Mouse (Mus musculus) forebrain, embryonic 16.5 days (tissue): ENCODE data around the gene Reep3. TPM values are rescaled to one million over a fixed set of nuclear protein-coding genes. Genes with fewer than 3 reads are reported as not detected.
A peak's percentile ranks its signal among the peaks of the same experiment; 100 is the strongest.

Experiments used
- ATAC-seq: fragments of 200-750 bp; cut with Nextera tagmentation; 2 replicates; pipeline ENCODE4 v1.8.0; 2017; ENCODE audit warnings: mild to moderate bottlenecking, moderate library complexity
- H3K27ac ChIP-seq: fragments of 300-500 bp; sonication (generic); 2 replicates; pipeline ENCODE4 v1.5.1; 2014; ENCODE audit warnings: low read length, control low read depth
- H3K27me3 ChIP-seq: fragments of 300-500 bp; sonication (generic); replicated peaks from 2 replicates; pipeline ENCODE4 v1.6.1; 2014; ENCODE audit warnings: low read length; ENCODE audit not compliant: control insufficient read depth, insufficient read depth
- H3K36me3 ChIP-seq: fragments of 300-500 bp; sonication (generic); 2 replicates; pipeline ENCODE4 v1.6.1; 2014; ENCODE audit not compliant: control insufficient read depth, insufficient read depth
- H3K4me1 ChIP-seq: fragments of 300-500 bp; sonication (generic); replicated peaks from 2 replicates; pipeline ENCODE4 v1.6.1; 2014; ENCODE audit warnings: low read length; ENCODE audit not compliant: control insufficient read depth, insufficient read depth
- H3K4me2 ChIP-seq: fragments of 300-500 bp; sonication (generic); 2 replicates; pipeline ENCODE4 v1.6.1; 2014; ENCODE audit warnings: mild to moderate bottlenecking, low read length, control low read depth
- H3K4me3 ChIP-seq: fragments of 300-500 bp; sonication (generic); replicated peaks from 2 replicates; pipeline ENCODE4 v1.5.1; 2014; ENCODE audit warnings: mild to moderate bottlenecking, low read length, control low read depth
- H3K9ac ChIP-seq: fragments of 300-500 bp; sonication (generic); replicated peaks from 2 replicates; pipeline ENCODE4 v1.6.1; 2014; ENCODE audit warnings: low read depth, low read length, control low read depth
- H3K9me3 ChIP-seq: fragments of 300-500 bp; sonication (generic); 2 replicates; pipeline ENCODE4 v1.6.1; 2016; ENCODE audit warnings: low read length; ENCODE audit not compliant: control insufficient read depth
- WGBS: fragments of 180-500 bp; shearing (Covaris S2); extraction: QIAGEN DNeasy Blood & Tissue Kit; methylation state at CpG from one replicate; pipeline ENCODE4 v1.1.7; 2014; 5-methylcytosine and 5-hydroxymethylcytosine counted together
- polyA plus RNA-seq: library from polyadenylated mRNA; unstranded; fragments of >200 nt; fragmentation: Nextera tagmentation; extraction: Ambion mirVana; gene quantifications from 2 replicates; pipeline ENCODE4 v1.2.1, GENCODE M21; 2015

Gene Reep3
- polyA plus RNA-seq, 1 experiment from 2014 or later: 34.9 TPM

DNA sequence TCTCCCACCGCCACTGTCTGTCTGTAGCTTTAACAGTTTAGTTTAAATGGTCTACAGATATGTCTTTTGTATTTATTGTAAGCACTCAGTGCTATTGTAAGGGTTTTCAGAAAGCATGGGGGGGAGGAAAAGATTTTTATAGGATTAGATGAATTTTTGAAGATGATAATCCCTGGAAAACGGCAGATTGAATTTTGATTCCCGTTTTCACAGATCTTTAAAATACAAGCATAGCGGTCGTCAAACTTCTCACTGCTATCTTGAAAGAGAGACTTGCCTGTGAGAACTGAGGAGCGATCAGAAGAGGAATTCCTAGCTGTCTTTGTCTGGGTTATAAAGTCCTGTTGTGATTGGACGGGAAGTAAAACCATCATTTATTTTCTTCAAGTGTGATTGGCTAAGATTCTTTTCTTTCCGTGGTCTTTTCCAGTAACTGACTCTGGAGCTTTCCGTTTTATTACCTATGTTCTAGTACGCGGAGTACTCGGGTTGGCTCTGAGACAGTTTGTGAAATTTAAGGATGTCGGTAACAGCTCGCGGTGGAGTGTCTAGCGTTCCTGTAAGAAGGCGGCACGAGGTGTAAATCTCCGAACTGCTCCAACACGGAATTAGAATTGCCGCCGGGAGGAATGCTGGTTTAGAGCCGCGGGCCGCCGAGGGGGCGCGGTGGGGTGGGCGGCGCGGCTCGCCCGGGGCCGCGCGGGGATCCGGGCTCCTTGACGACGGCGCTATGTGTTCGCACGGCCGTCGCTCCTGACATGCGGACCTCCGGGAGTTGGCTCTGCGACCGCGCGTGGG is 29.5 kb upstream of the Reep3 start:
- ATAC-seq: peak; percentile 78
- Histone ChIP-seq H3K4me3 (peak overlapping the region; percentile 85), H3K4me2 (peak overlapping the region; percentile 75), H3K4me1 (peaks cover 25% of the 10 kb centered on the region), H3K27ac (peak overlapping the region; percentile 93), H3K27me3 (no peaks in the 10 kb centered on the region), H3K9me3 (no peaks in the 10 kb centered on the region), H3K36me3 (no peaks in the 10 kb centered on the region), H3K9ac (peak overlapping the region; percentile 90)
- WGBS: under 1% methylated on average over 47 of the region's 50 CpGs

DNA sequence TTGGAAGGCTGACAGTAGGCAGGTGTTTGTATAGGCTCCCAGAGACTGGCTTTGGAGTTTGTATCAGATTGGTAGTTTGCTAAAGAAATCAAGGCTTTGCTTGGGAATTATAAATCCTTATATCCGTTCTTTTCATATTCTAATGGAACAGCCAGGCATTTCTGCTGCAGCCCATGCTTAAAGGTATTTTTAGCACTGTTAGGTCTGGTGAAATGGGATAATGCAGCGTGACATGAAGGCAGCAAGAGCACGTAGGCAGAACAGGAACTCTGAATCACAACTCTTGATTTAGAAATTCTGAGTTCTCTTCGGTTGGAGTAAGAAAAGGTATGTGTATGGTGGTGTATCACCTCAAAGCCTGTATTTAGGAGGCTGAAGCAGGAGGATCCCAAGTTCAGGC is 27.4 kb upstream of the Reep3 start:
- H3K4me3 ChIP-seq: no peak overlapping the region
- no peaks in the 10 kb centered on the region for H3K36me3 ChIP-seq
- no peak overlapping the region for H3K27ac ChIP-seq
- no peaks in the 10 kb centered on the region for H3K9me3 ChIP-seq
- H3K9ac ChIP-seq: no peak overlapping the region
- WGBS: 82% methylated on average over 4 of the region's 4 CpGs
- H3K4me2 ChIP-seq: no peak overlapping the region
- peaks cover 24% of the 10 kb centered on the region for H3K4me1 ChIP-seq
- ATAC-seq: no peak
- no peaks in the 10 kb centered on the region for H3K27me3 ChIP-seq

DNA sequence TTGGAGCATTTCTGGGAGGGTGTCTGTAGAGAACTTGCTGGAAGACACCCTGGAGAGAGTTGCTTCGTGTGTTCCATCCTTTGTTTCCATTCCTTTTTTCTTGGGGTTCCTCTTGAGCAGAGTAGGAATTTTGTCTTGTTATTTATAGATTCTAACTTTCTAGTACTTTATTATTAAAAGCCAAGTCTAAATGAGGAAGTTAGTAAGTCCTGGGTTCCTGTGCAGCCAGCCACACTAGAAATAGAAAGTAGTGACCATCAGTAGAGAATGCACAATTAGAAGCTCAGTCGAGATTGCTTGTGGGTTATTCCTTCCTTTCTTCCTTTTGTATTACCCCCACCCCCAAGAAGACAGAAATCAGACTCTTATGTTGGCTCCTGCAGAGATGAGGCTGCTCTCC is 27.0 kb upstream of the Reep3 start:
- Histone ChIP-seq H3K9me3 (no peaks in the 10 kb centered on the region), H3K4me1 (peaks cover 24% of the 10 kb centered on the region; the same call in 1 of the 2 replicates), H3K27ac (no peak overlapping the region), H3K27me3 (no peaks in the 10 kb centered on the region), H3K4me2 (no peak overlapping the region), H3K36me3 (no peaks in the 10 kb centered on the region), H3K9ac (no peak overlapping the region), H3K4me3 (no peak overlapping the region)
- 49% methylated on average over 2 of the region's 2 CpGs for WGBS
- ATAC-seq: no peak

DNA sequence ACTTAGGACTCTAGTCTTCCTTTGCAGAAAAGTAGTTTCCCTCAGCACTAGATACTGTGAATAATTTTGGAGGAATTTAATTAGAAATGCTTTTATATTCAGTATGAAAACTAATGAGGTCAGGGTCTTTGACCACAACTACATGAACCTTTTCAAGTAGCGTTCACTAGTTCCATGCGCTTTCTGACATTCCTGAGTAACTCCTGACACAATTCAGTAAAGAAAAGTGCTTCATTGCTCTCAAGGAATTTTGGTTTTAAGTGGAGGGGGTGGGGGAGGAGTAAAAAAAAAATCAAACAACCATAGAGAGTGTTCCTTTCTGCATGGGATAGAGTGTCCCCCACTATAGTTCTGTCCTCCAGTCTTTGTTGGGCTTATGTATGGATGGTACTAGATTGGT is 23.9 kb upstream of the Reep3 start:
- no peak overlapping the region for H3K9ac ChIP-seq
- 45% methylated on average over 2 of the region's 2 CpGs for WGBS
- no peak overlapping the region for H3K4me2 ChIP-seq
- H3K4me1 ChIP-seq: peaks cover 23% of the 10 kb centered on the region
- H3K4me3 ChIP-seq: no peak overlapping the region
- ATAC-seq: no peak
- H3K27me3 ChIP-seq: no peaks in the 10 kb centered on the region
- H3K36me3 ChIP-seq: no peaks in the 10 kb centered on the region
- no peaks in the 10 kb centered on the region for H3K9me3 ChIP-seq
- no peak overlapping the region for H3K27ac ChIP-seq

DNA sequence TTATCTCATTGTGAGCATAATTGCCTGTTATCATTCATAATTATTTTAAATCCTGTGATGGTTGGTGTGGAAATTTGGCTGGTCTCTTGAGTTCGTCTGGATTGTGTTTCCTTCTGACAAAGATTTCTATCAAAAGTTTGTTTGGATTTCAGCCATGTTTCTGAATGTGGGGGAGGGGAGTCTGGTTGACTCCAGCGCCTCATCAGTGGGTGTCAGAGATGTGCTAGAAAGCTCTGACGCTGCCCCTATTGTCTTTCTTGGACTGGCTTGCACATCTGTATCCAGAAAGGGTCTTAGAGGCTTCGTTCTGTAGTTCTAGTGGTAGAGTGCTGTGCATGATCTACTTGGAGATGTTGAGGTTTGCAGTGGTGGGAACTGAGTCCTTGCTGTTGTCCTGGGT is 23.4 kb upstream of the Reep3 start:
- Histone ChIP-seq H3K4me2 (no peak overlapping the region), H3K4me1 (peaks cover 28% of the 10 kb centered on the region), H3K9ac (no peak overlapping the region), H3K27me3 (no peaks in the 10 kb centered on the region), H3K27ac (no peak overlapping the region), H3K9me3 (no peaks in the 10 kb centered on the region), H3K36me3 (no peaks in the 10 kb centered on the region), H3K4me3 (no peak overlapping the region)
- no peak for ATAC-seq
- 52% methylated on average over 4 of the region's 4 CpGs for WGBS

DNA sequence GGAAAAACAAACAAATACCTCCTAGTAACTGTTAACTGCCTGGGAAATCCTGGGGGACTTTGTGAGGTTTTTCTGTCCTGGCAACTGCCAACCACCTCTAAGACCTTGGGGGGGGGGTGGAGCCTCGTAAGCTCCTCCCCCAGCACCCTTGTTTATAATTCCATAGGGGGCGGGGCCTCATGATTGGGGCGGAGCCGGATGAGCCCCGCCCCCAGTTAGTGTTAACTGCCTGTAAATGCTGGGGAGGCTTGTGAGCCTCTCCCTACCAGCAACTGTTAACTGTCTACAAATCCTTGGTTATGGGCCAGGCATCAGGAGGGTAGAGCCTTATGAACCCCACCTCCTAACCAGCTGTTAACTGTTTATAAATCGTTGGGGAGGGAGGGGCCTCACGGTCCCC is 22.5 kb upstream of the Reep3 start:
- H3K4me3 ChIP-seq: no peak overlapping the region
- no peaks in the 10 kb centered on the region for H3K27me3 ChIP-seq
- peaks cover 32% of the 10 kb centered on the region for H3K4me1 ChIP-seq
- H3K9me3 ChIP-seq: no peaks in the 10 kb centered on the region
- no peaks in the 10 kb centered on the region for H3K36me3 ChIP-seq
- WGBS: 77% methylated on average over 7 of the region's 7 CpGs
- H3K9ac ChIP-seq: no peak overlapping the region
- no peak overlapping the region for H3K4me2 ChIP-seq
- H3K27ac ChIP-seq: no peak overlapping the region
- no peak for ATAC-seq

DNA sequence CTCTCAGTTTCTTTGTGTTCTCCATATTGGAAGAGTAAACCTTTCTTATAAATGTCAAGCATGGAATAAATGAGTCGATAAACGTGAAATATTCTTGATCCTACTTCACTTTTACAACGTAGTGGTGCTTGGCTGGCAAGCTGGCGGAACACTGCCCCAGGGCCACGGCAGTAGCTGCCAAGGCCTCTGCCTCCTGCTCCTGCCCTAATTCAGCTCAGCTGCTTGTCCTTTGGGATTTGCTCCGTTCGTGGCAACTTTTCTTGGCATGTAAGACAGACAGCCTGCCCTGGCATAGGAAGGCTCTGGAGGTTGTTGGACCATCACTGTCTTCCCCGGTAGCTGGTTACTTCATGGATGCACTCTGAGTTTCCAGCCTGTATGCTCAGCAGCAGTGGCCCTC is 19.5 kb upstream of the Reep3 start:
- no peaks in the 10 kb centered on the region for H3K9me3 ChIP-seq
- H3K4me2 ChIP-seq: no peak overlapping the region
- no peaks in the 10 kb centered on the region for H3K36me3 ChIP-seq
- no peak overlapping the region for H3K4me3 ChIP-seq
- ATAC-seq: peak; percentile 41; the same call in 1 of the 2 replicates
- peaks cover 25% of the 10 kb centered on the region for H3K4me1 ChIP-seq
- no peaks in the 10 kb centered on the region for H3K27me3 ChIP-seq
- H3K27ac ChIP-seq: peak overlapping the region; percentile 39; the same call in 1 of the 2 replicates
- WGBS: 38% methylated on average over 8 of the region's 8 CpGs
- 0 out of 2 replicates have a peak overlapping the region, but pooled peaks have one; percentile 3 for H3K9ac ChIP-seq

DNA sequence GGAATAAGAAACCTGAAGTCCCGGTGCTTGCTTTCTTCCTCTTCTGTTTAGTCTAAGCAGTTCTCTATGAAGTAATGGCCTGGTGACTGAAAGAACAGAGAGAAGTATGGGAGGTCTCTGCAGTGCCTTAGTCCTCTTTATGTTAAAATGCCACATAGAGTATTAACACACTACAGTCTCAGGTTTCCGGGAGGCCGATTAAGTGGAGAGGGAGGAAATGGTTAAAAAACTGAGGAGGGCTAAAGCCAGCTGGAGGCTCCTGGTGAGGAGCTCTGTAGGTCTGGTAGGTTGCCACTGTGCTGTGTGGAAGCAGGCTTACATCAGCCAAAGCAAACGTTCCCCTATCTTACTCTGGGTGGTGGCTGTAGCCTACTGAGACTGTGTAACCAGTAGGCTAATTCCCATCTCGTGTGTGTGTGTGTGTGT is 18.9 kb upstream of the Reep3 start:
- H3K9ac ChIP-seq: no peak overlapping the region
- peak; percentile 74 for ATAC-seq

DNA sequence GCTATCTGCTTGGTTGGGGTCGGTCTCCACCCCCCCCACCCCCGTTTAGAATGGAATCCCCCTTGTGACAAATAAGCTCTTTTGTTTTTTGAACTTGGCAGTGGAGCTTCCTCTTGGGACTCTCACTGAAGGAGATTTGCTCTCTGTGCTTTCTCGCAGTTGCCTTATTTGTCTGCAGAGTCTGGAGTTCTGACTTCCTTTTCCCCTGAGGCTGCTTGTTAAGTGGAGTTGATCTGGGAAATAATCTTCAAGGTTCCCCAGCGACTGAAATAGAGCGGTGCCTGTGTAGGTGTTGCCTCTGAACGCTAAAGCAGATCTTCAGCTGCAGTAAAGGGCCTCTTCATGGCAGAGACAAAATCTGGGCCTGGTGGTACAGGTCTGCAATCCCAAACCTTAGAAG is 18.4 kb upstream of the Reep3 start:
- ATAC-seq: no peak
- peak overlapping the region; percentile 64 for H3K27ac ChIP-seq

More for the DNA sequence above, 18.9 kb upstream of the Reep3 start:
- peak overlapping the region; percentile 64 for H3K27ac ChIP-seq
- H3K9me3 ChIP-seq: no peaks in the 10 kb centered on the region
- peaks cover 29% of the 10 kb centered on the region for H3K4me1 ChIP-seq
- 11% methylated on average over 5 of the region's 5 CpGs for WGBS
- no peak overlapping the region for H3K4me2 ChIP-seq
- no peaks in the 10 kb centered on the region for H3K36me3 ChIP-seq
- no peaks in the 10 kb centered on the region for H3K27me3 ChIP-seq
- H3K4me3 ChIP-seq: no peak overlapping the region

More for the DNA sequence above, 18.4 kb upstream of the Reep3 start:
- 28% methylated on average over 6 of the region's 6 CpGs for WGBS
- Histone ChIP-seq H3K4me1 (peaks cover 25% of the 10 kb centered on the region), H3K9me3 (no peaks in the 10 kb centered on the region), H3K9ac (no peak overlapping the region), H3K4me2 (no peak overlapping the region), H3K27me3 (no peaks in the 10 kb centered on the region), H3K4me3 (no peak overlapping the region), H3K36me3 (no peaks in the 10 kb centered on the region)
